Mouse (Mus musculus) liver, postnatal 0 days (tissue): ENCODE results near the gene Tuba1c.

ENCODE experiments used
- CTCF ChIP-seq: sonication (generic); IDR thresholded peaks from 2 replicates; pipeline ENCODE4 v1.5.1; 2016; ENCODE audit warnings: antibody characterized with exemption, low read depth
- EP300 ChIP-seq: IDR thresholded peaks from 2 replicates; pipeline ENCODE4 v1.6.1; 2016; ENCODE audit warnings: antibody characterized with exemption, low read depth, mild to moderate bottlenecking

- TF ChIP-seq CTCF (no peak), EP300 (no peak)
These were observed 30.9 kb upstream of the Tuba1c start for GRCm38 (mm10) chr15:98998775-98999157.
